Mouse (Mus musculus) CH12.LX (cell line): Measurements from ENCODE around the gene Hsd11b2. TPM values are rescaled to one million over a fixed set of nuclear protein-coding genes. Genes with fewer than 3 reads are reported as not detected.

Source experiments
- DNase-seq: peaks from one replicate; pipeline ENCODE4 v3.0.0-alpha.2; 2013; ENCODE audit errors: extremely low read depth
- H3K27ac ChIP-seq: 2 replicates; pipeline ENCODE4 v1.5.1; 2012; ENCODE audit warnings: low read depth, mild to moderate bottlenecking, control low read depth, moderate library complexity; ENCODE audit not compliant: insufficient read depth
- H3K27me3 ChIP-seq: replicated peaks from 2 replicates; pipeline ENCODE3; 2012; ENCODE audit warnings: inconsistent platforms
- H3K36me3 ChIP-seq, 2 experiments: replicated peaks in 1 of 2; 2 replicates each; pipeline versions ENCODE3 to v1.6.1; 2012; ENCODE audit warnings: inconsistent platforms in 1 of 2, low read length in 1 of 2, mild to moderate bottlenecking in 1 of 2, mixed read lengths in 1 of 2, moderate library complexity in 1 of 2; ENCODE audit not compliant: control insufficient read depth in 1 of 2, insufficient read depth in 1 of 2
- H3K4me1 ChIP-seq, 2 experiments: 2 replicates each; pipeline ENCODE4 v1.6.1; 2012; ENCODE audit warnings: inconsistent platforms in 1 of 2, moderate library complexity in 1 of 2; ENCODE audit not compliant: insufficient read depth in 2 of 2, control insufficient read depth in 1 of 2
- H3K4me2 ChIP-seq: 2 replicates; pipeline ENCODE4 v1.6.1; 2012; ENCODE audit warnings: low read depth, mild to moderate bottlenecking, control low read depth; ENCODE audit not compliant: poor library complexity, insufficient read depth, severe bottlenecking
- H3K4me3 ChIP-seq, 3 experiments: fragments of 150-350 bp in 1 of 3; sonication (generic) in 1 of 3; replicated peaks in 1 of 3; 2 replicates each; pipeline versions ENCODE3 to v1.5.1; 2011 to 2012; ENCODE audit warnings: low read depth in 2 of 3, low read length in 2 of 3, mild to moderate bottlenecking in 2 of 3, moderate library complexity in 2 of 3, control low read depth in 1 of 3, improper control_type of control experiment in 1 of 3, inconsistent platforms in 1 of 3, mixed read lengths in 1 of 3; ENCODE audit not compliant: poor library complexity in 1 of 3
- H3K79me2 ChIP-seq: replicated peaks from 2 replicates; pipeline ENCODE4 v1.6.1; 2012; ENCODE audit warnings: mild to moderate bottlenecking, moderate library complexity; ENCODE audit not compliant: control insufficient read depth, poor library complexity, insufficient read depth, severe bottlenecking; ENCODE audit errors: extremely low read depth
- H3K9ac ChIP-seq: 2 replicates; pipeline ENCODE4 v1.6.1; 2012; ENCODE audit warnings: low read depth, mild to moderate bottlenecking, control low read depth, moderate library complexity; ENCODE audit not compliant: insufficient read depth
- H3K9me3 ChIP-seq: replicated peaks from 2 replicates; pipeline ENCODE3; 2012; ENCODE audit warnings: low read length, inconsistent platforms, mixed read lengths
- CHD1 ChIP-seq: IDR thresholded peaks from 2 replicates; pipeline ENCODE4 v1.6.1; 2012; ENCODE audit warnings: low read depth, low read length, improper control_type of control experiment, inconsistent platforms
- CHD2 ChIP-seq: IDR thresholded peaks from 2 replicates; pipeline ENCODE4 v1.6.1; 2011; ENCODE audit warnings: low read length, improper control_type of control experiment
- CTCF ChIP-seq, 2 experiments: IDR thresholded peaks in 1 of 2; conservative IDR thresholded peaks in 1 of 2; 2 replicates each; pipeline ENCODE4 v1.5.1; 2011 to 2012; ENCODE audit warnings: low read depth in 2 of 2, low read length in 2 of 2, improper control_type of control experiment in 1 of 2, inconsistent platforms in 1 of 2, mild to moderate bottlenecking in 1 of 2, moderate library complexity in 1 of 2
- ELF1 ChIP-seq: IDR thresholded peaks from 2 replicates; pipeline ENCODE4 v1.6.1; 2014; ENCODE audit warnings: low read depth, mild to moderate bottlenecking, inconsistent platforms, low read length, improper control_type of control experiment
- ETS1 ChIP-seq: conservative IDR thresholded peaks from 2 replicates; pipeline ENCODE4 v1.6.1; 2012; ENCODE audit warnings: low read depth, mild to moderate bottlenecking, inconsistent platforms, low read length, improper control_type of control experiment, moderate library complexity
- IRF4 ChIP-seq: IDR thresholded peaks from 2 replicates; pipeline ENCODE4 v1.6.1; 2014; ENCODE audit warnings: low read depth, mild to moderate bottlenecking, inconsistent platforms, low read length, improper control_type of control experiment
- JUND ChIP-seq: conservative IDR thresholded peaks from 2 replicates; pipeline ENCODE4 v1.6.1; 2011; ENCODE audit warnings: low read depth, low read length, improper control_type of control experiment
- MAFK ChIP-seq: IDR thresholded peaks from 2 replicates; pipeline ENCODE4 v1.6.1; 2011; ENCODE audit warnings: low read length, improper control_type of control experiment; ENCODE audit not compliant: insufficient replicate concordance
- MAX ChIP-seq: IDR thresholded peaks from 2 replicates; pipeline ENCODE4 v1.6.1; 2011; ENCODE audit warnings: low read length, improper control_type of control experiment
- MAZ ChIP-seq: IDR thresholded peaks from 2 replicates; pipeline ENCODE4 v1.6.1; 2012; ENCODE audit warnings: low read depth, mild to moderate bottlenecking, inconsistent platforms, low read length, improper control_type of control experiment, moderate library complexity
- MEF2A ChIP-seq: IDR thresholded peaks from 2 replicates; pipeline ENCODE4 v1.6.1; 2014; ENCODE audit warnings: low read depth, mild to moderate bottlenecking, inconsistent platforms, low read length, improper control_type of control experiment, borderline replicate concordance
- PAX5 ChIP-seq: IDR thresholded peaks from 2 replicates; pipeline ENCODE4 v1.6.1; 2012; ENCODE audit warnings: low read length, inconsistent platforms, mixed read lengths
- POLR2A ChIP-seq: IDR thresholded peaks from 2 replicates; pipeline ENCODE4 v1.6.1; 2011; ENCODE audit warnings: low read depth, mild to moderate bottlenecking, improper control_type of control experiment, low read length
- RAD21 ChIP-seq: IDR thresholded peaks from 2 replicates; pipeline ENCODE4 v1.6.1; 2011; ENCODE audit warnings: low read depth, mild to moderate bottlenecking, low read length, improper control_type of control experiment, moderate library complexity
- SIN3A ChIP-seq: IDR thresholded peaks from 2 replicates; pipeline ENCODE4 v1.6.1; 2012; ENCODE audit warnings: low read length, improper control_type of control experiment, inconsistent platforms
- SMC3 ChIP-seq: IDR thresholded peaks from 2 replicates; pipeline ENCODE4 v1.6.1; 2011; ENCODE audit warnings: low read depth, low read length, improper control_type of control experiment
- TBP ChIP-seq: conservative IDR thresholded peaks from 2 replicates; pipeline ENCODE4 v1.6.1; 2011; ENCODE audit warnings: low read depth, low read length, improper control_type of control experiment
- USF1 ChIP-seq: IDR thresholded peaks from 2 replicates; pipeline ENCODE4 v1.6.1; 2014; ENCODE audit warnings: low read depth, mild to moderate bottlenecking, inconsistent platforms, low read length, improper control_type of control experiment
- ZNF384 ChIP-seq: IDR thresholded peaks from 2 replicates; pipeline ENCODE4 v1.6.1; 2012; ENCODE audit warnings: low read depth, low read length, improper control_type of control experiment, inconsistent platforms
- dilution Hi-C: fragments of 300-500 bp; cut with MboI; formaldehyde crosslinking; loops from 2 replicates; pipeline ENCODE4 v1.14.3; 2020; ENCODE audit warnings: low sequenced_read_pairs; ENCODE audit not compliant: extremely low pct_unique_long_range_greater_than_20kb, extremely low pct_ligation_motif_present
- in situ Hi-C: fragments of 300-500 bp; cut with MboI; formaldehyde crosslinking; loops from 3 replicates; pipeline ENCODE4 v1.14.3; 2019; ENCODE audit warnings: low sequenced_read_pairs, low pct_ligation_motif_present, low pct_unique_long_range_greater_than_20kb, mixed read lengths
- polyA plus RNA-seq: library from polyadenylated mRNA; unstranded; fragments of >175 nt; gene quantifications from 2 replicates; pipeline ENCODE4 v1.2.1, GENCODE M21; 2012; ENCODE audit warnings: low read depth; ENCODE audit not compliant: insufficient read length
- total RNA-seq, 2 experiments: library from RNA; depleted of rRNA; stranded (reverse); fragments of 300-350 nt in 1 of 2; fragments of >200 nt in 1 of 2; gene quantifications; 2 replicates each; pipeline ENCODE4 v1.2.3; 2012 to 2014

Gene Hsd11b2
- total and polyA plus RNA-seq, 3 experiments, result not detected

- no peaks in the 10 kb centered on the region for H3K27me3 ChIP-seq
- TF ChIP-seq ELF1, result no peak
- no peak for TF ChIP-seq IRF4
- TF ChIP-seq RAD21, result no peak
- TF ChIP-seq CHD1, result no peak
- TF ChIP-seq SMC3, result no peak
- TF ChIP-seq CTCF (conservative IDR thresholded peaks at IDR 0.05 in 1 of 2, IDR thresholded peaks at IDR 0.05 in 1 of 2; ENCODE audit: low read depth in 2 of 2, low read length in 2 of 2), result no peak
- no peak for TF ChIP-seq ETS1
- no peak for TF ChIP-seq MAFK
- no peak for TF ChIP-seq POLR2A
- TF ChIP-seq MEF2A, result no peak
- no peak for TF ChIP-seq ZNF384
- no peak for TF ChIP-seq CHD2
- TF ChIP-seq MAX, result no peak
- TF ChIP-seq, all 38 proteins: peak for 0
- H3K9me3 ChIP-seq, result no peaks in the 10 kb centered on the region
- no peak for DNase-seq
- no peak overlapping the region for H3K4me3 ChIP-seq
- dilution Hi-C loops, result no loop called here
- H3K79me2 ChIP-seq, result no peaks in the 10 kb centered on the region
- no peak overlapping the region for H3K27ac ChIP-seq
- H3K9ac ChIP-seq, result no peak overlapping the region
- 0 out of 4 replicates have a peak, but pooled peaks cover 0 to 3% of the 10 kb centered on the region in 2 experiments for H3K4me1 ChIP-seq
- H3K36me3 ChIP-seq, result peaks cover 0 to 14% of the 10 kb centered on the region in 2 experiments
- in situ Hi-C loops, result no loop called here
- H3K4me2 ChIP-seq, result no peak overlapping the region
These were observed 36.4 kb upstream of the Hsd11b2 start for GRCm38 (mm10) chr8:105482123-105482522.

DNA sequence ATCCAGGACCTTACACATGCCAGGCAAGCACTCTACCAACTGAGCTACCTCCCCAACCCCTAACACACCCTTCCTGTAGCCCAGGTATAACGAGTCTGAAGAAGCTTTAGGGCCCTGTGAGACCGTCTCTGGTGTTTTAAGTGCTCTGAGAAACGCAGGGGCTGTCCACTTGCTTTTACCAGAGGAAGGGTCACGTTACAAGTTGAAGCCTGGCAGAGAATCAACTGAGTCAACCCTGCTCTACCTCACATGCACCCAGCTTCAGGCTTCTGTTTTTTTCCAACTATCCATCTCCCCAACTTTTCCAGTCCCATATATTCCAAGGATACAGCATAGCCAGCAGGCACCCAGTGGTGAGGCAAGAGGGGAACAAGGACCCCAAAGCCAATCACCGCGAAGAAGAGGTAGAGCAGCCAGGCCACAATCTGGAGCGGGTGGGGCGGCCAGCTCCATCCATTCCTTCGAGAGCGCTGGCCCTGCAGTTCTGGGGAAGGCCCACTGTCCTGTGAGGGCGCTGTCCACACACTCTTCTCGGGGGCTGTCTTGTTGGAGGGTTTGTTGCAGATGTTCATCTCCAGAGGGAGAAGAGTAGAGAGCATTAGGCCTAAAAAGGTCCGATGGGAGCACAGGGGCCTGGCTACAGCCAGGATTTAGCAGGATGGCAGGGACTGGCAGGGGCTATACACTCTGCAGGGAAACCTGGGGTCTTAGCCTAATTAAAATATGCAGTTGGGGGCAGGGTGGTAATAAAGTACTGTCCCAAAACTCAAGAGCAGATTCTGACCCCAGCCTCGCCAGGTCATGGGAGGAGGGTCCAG lies 35.1 kb upstream of the Hsd11b2 start:
- Histone ChIP-seq H3K27ac (no peak overlapping the region), H3K4me2 (no peak overlapping the region), H3K4me3 (no peak overlapping the region), H3K9me3 (no peaks in the 10 kb centered on the region)
- DNase-seq, result peak; percentile 20
- TF ChIP-seq MAZ, result no peak
- TF ChIP-seq JUND, result no peak
- no peak for TF ChIP-seq USF1
- 0 out of 2 replicates have a peak, but pooled peaks have one; percentile 7 for TF ChIP-seq SMC3
- TF ChIP-seq RAD21, result peak; percentile 27
- TF ChIP-seq MAFK, result no peak
- no peak for TF ChIP-seq IRF4
- no peak for TF ChIP-seq SIN3A
- peak in 1 of 2 experiments; percentile 62; a peak in 2 of 4 replicates for TF ChIP-seq CTCF (conservative IDR thresholded peaks at IDR 0.05 in 1 of 2, IDR thresholded peaks at IDR 0.05 in 1 of 2; ENCODE audit: low read depth in 2 of 2, low read length in 2 of 2)
- TF ChIP-seq PAX5, result no peak
- TF ChIP-seq TBP, result no peak
- TF ChIP-seq, all 38 proteins: peak for 3
- H3K27me3 ChIP-seq, result no peaks in the 10 kb centered on the region
- in situ Hi-C loops (no loop called here), dilution Hi-C loops (no loop called here)
- H3K79me2 ChIP-seq, result no peaks in the 10 kb centered on the region
- H3K4me1 ChIP-seq, result 0 out of 4 replicates have a peak, but pooled peaks cover 0 to 3% of the 10 kb centered on the region in 2 experiments
- H3K36me3 ChIP-seq, result peaks cover 0 to 14% of the 10 kb centered on the region in 2 experiments
- H3K9ac ChIP-seq, result no peak overlapping the region
